Mouse (Mus musculus): ENCODE measurements around the gene Cnbd2. TPM values are rescaled to one million over a fixed set of nuclear protein-coding genes. Genes with fewer than 3 reads are reported as not detected.

Cnbd2 gene
- polyA plus RNA-seq, 1 experiment from 2014 or later: 4.9 TPM

GRCm38 (mm10) chr2:156288222-156288621 lies 23.9 kb upstream of the Cnbd2 start:
- Histone ChIP-seq H3K27ac (ENCODE audit: low read depth, low read length) (no peak overlapping the region), H3K4me2 (ENCODE audit: low read length) (no peak overlapping the region), H3K4me1 (ENCODE audit: control insufficient read depth, insufficient read depth, low read length) (no peaks in the 10 kb centered on the region), H3K27me3 (replicated peaks; ENCODE audit: control insufficient read depth, insufficient read depth, low read length) (no peaks in the 10 kb centered on the region), H3K9me3 (replicated peaks; ENCODE audit: control insufficient read depth, low read length) (no peaks in the 10 kb centered on the region), H3K4me3 (ENCODE audit: low read depth, low read length) (no peak overlapping the region), H3K9ac (ENCODE audit: low read length) (no peak overlapping the region), H3K36me3 (ENCODE audit: control insufficient read depth, insufficient read depth, low read length) (peaks cover 46% of the 10 kb centered on the region)
- WGBS: 85% methylated on average over 2 of the region's 2 CpGs
- ATAC-seq: no peak
- no peak for DNase-seq (ENCODE audit: low spot score)

GRCm38 (mm10) chr2:156289552-156290160 lies 22.4 kb upstream of the Cnbd2 start:
- H3K27me3 ChIP-seq (replicated peaks; ENCODE audit: control insufficient read depth, insufficient read depth, low read length): no peaks in the 10 kb centered on the region
- no peak overlapping the region for H3K4me2 ChIP-seq (ENCODE audit: low read length)
- no peak overlapping the region for H3K4me3 ChIP-seq (ENCODE audit: low read depth, low read length)
- 79% methylated on average over 2 of the region's 2 CpGs for WGBS
- peaks cover 60% of the 10 kb centered on the region for H3K36me3 ChIP-seq (ENCODE audit: control insufficient read depth, insufficient read depth, low read length)
- no peak overlapping the region for H3K27ac ChIP-seq (ENCODE audit: low read depth, low read length)
- DNase-seq (ENCODE audit: low spot score) (no peak), ATAC-seq (no peak)
- H3K9me3 ChIP-seq (replicated peaks; ENCODE audit: control insufficient read depth, low read length): no peaks in the 10 kb centered on the region
- no peak overlapping the region for H3K9ac ChIP-seq (ENCODE audit: low read length)
- H3K4me1 ChIP-seq (ENCODE audit: control insufficient read depth, insufficient read depth, low read length): no peaks in the 10 kb centered on the region

GRCm38 (mm10) chr2:156291998-156292397 lies 20.1 kb upstream of the Cnbd2 start:
- WGBS: 90% methylated on average over 1 of the region's 1 CpGs
- Histone ChIP-seq H3K4me1 (ENCODE audit: control insufficient read depth, insufficient read depth, low read length) (no peaks in the 10 kb centered on the region), H3K4me2 (ENCODE audit: low read length) (no peak overlapping the region), H3K9me3 (replicated peaks; ENCODE audit: control insufficient read depth, low read length) (no peaks in the 10 kb centered on the region), H3K27me3 (replicated peaks; ENCODE audit: control insufficient read depth, insufficient read depth, low read length) (no peaks in the 10 kb centered on the region), H3K9ac (ENCODE audit: low read length) (no peak overlapping the region), H3K36me3 (ENCODE audit: control insufficient read depth, insufficient read depth, low read length) (peaks cover 69% of the 10 kb centered on the region), H3K27ac (ENCODE audit: low read depth, low read length) (no peak overlapping the region), H3K4me3 (ENCODE audit: low read depth, low read length) (no peak overlapping the region)
- no peak for ATAC-seq
- no peak for DNase-seq (ENCODE audit: low spot score)

- Histone ChIP-seq H3K9me3 (replicated peaks; ENCODE audit: control insufficient read depth, low read length) (no peaks in the 10 kb centered on the region), H3K27me3 (replicated peaks; ENCODE audit: control insufficient read depth, insufficient read depth, low read length) (no peaks in the 10 kb centered on the region), H3K4me2 (ENCODE audit: low read length) (no peak overlapping the region), H3K4me1 (ENCODE audit: control insufficient read depth, insufficient read depth, low read length) (no peaks in the 10 kb centered on the region), H3K27ac (ENCODE audit: low read depth, low read length) (no peak overlapping the region), H3K9ac (ENCODE audit: low read length) (no peak overlapping the region), H3K36me3 (ENCODE audit: control insufficient read depth, insufficient read depth, low read length) (peaks cover 75% of the 10 kb centered on the region), H3K4me3 (ENCODE audit: low read depth, low read length) (no peak overlapping the region)
- no peak for DNase-seq (ENCODE audit: low spot score)
- no peak for ATAC-seq
- WGBS: 93% methylated on average over 2 of the region's 2 CpGs
These were observed 16.5 kb upstream of the Cnbd2 start for GRCm38 (mm10) chr2:156295601-156296063.

GRCm38 (mm10) chr2:156296190-156296589 lies 15.9 kb upstream of the Cnbd2 start:
- Histone ChIP-seq H3K4me1 (ENCODE audit: control insufficient read depth, insufficient read depth, low read length) (no peaks in the 10 kb centered on the region), H3K9ac (ENCODE audit: low read length) (no peak overlapping the region), H3K36me3 (ENCODE audit: control insufficient read depth, insufficient read depth, low read length) (peaks cover 75% of the 10 kb centered on the region), H3K4me3 (ENCODE audit: low read depth, low read length) (no peak overlapping the region), H3K9me3 (replicated peaks; ENCODE audit: control insufficient read depth, low read length) (no peaks in the 10 kb centered on the region), H3K27me3 (replicated peaks; ENCODE audit: control insufficient read depth, insufficient read depth, low read length) (no peaks in the 10 kb centered on the region), H3K27ac (ENCODE audit: low read depth, low read length) (no peak overlapping the region), H3K4me2 (ENCODE audit: low read length) (no peak overlapping the region)
- no peak for ATAC-seq
- 89% methylated on average over 3 of the region's 3 CpGs for WGBS
- no peak for DNase-seq (ENCODE audit: low spot score)

GRCm38 (mm10) chr2:156297653-156298052 lies 14.4 kb upstream of the Cnbd2 start:
- H3K4me1 ChIP-seq (ENCODE audit: control insufficient read depth, insufficient read depth, low read length): no peaks in the 10 kb centered on the region
- peaks cover 84% of the 10 kb centered on the region for H3K36me3 ChIP-seq (ENCODE audit: control insufficient read depth, insufficient read depth, low read length)
- H3K4me3 ChIP-seq (ENCODE audit: low read depth, low read length): no peak overlapping the region
- no peak overlapping the region for H3K4me2 ChIP-seq (ENCODE audit: low read length)
- DNase-seq (ENCODE audit: low spot score) (no peak), ATAC-seq (no peak)
- WGBS: 94% methylated on average over 3 of the region's 3 CpGs
- no peak overlapping the region for H3K9ac ChIP-seq (ENCODE audit: low read length)
- H3K27ac ChIP-seq (ENCODE audit: low read depth, low read length): no peak overlapping the region
- H3K27me3 ChIP-seq (replicated peaks; ENCODE audit: control insufficient read depth, insufficient read depth, low read length): no peaks in the 10 kb centered on the region
- no peaks in the 10 kb centered on the region for H3K9me3 ChIP-seq (replicated peaks; ENCODE audit: control insufficient read depth, low read length)

GRCm38 (mm10) chr2:156298458-156298857 lies 13.6 kb upstream of the Cnbd2 start:
- WGBS: 93% methylated on average over 7 of the region's 7 CpGs
- DNase-seq (ENCODE audit: low spot score): no peak
- H3K4me3 ChIP-seq (ENCODE audit: low read depth, low read length): no peak overlapping the region
- H3K9me3 ChIP-seq (replicated peaks; ENCODE audit: control insufficient read depth, low read length): no peaks in the 10 kb centered on the region
- H3K27me3 ChIP-seq (replicated peaks; ENCODE audit: control insufficient read depth, insufficient read depth, low read length): no peaks in the 10 kb centered on the region
- no peak for ATAC-seq
- no peak overlapping the region for H3K27ac ChIP-seq (ENCODE audit: low read depth, low read length)
- no peak overlapping the region for H3K4me2 ChIP-seq (ENCODE audit: low read length)
- no peaks in the 10 kb centered on the region for H3K4me1 ChIP-seq (ENCODE audit: control insufficient read depth, insufficient read depth, low read length)
- H3K36me3 ChIP-seq (ENCODE audit: control insufficient read depth, insufficient read depth, low read length): peaks cover 82% of the 10 kb centered on the region
- no peak overlapping the region for H3K9ac ChIP-seq (ENCODE audit: low read length)

GRCm38 (mm10) chr2:156302063-156302462 lies 10.0 kb upstream of the Cnbd2 start:
- ATAC-seq (no peak), DNase-seq (ENCODE audit: low spot score) (no peak)
- Histone ChIP-seq H3K27me3 (replicated peaks; ENCODE audit: control insufficient read depth, insufficient read depth, low read length) (no peaks in the 10 kb centered on the region), H3K9ac (ENCODE audit: low read length) (no peak overlapping the region), H3K27ac (ENCODE audit: low read depth, low read length) (no peak overlapping the region), H3K36me3 (ENCODE audit: control insufficient read depth, insufficient read depth, low read length) (peaks cover 78% of the 10 kb centered on the region), H3K4me3 (ENCODE audit: low read depth, low read length) (no peak overlapping the region), H3K9me3 (replicated peaks; ENCODE audit: control insufficient read depth, low read length) (no peaks in the 10 kb centered on the region), H3K4me2 (ENCODE audit: low read length) (no peak overlapping the region), H3K4me1 (ENCODE audit: control insufficient read depth, insufficient read depth, low read length) (no peaks in the 10 kb centered on the region)
- WGBS: 89% methylated on average over 4 of the region's 4 CpGs

- no peak for ATAC-seq
These were observed 7.7 kb upstream of the Cnbd2 start for GRCm38 (mm10) chr2:156304351-156304750.

More at GRCm38 (mm10) chr2:156304351-156304750, 7.7 kb upstream of the Cnbd2 start:
- DNase-seq (ENCODE audit: low spot score): no peak
- Histone ChIP-seq H3K9ac (ENCODE audit: low read length) (no peak overlapping the region), H3K27ac (ENCODE audit: low read depth, low read length) (no peak overlapping the region), H3K4me2 (ENCODE audit: low read length) (no peak overlapping the region), H3K27me3 (replicated peaks; ENCODE audit: control insufficient read depth, insufficient read depth, low read length) (no peaks in the 10 kb centered on the region), H3K36me3 (ENCODE audit: control insufficient read depth, insufficient read depth, low read length) (peaks cover 65% of the 10 kb centered on the region), H3K9me3 (replicated peaks; ENCODE audit: control insufficient read depth, low read length) (no peaks in the 10 kb centered on the region), H3K4me3 (ENCODE audit: low read depth, low read length) (no peak overlapping the region), H3K4me1 (ENCODE audit: control insufficient read depth, insufficient read depth, low read length) (no peaks in the 10 kb centered on the region)
- 88% methylated on average over 4 of the region's 4 CpGs for WGBS
